Mouse (Mus musculus) forebrain, embryonic 12.5 days (tissue): Measurements from ENCODE around the gene Nrros. TPM values are rescaled to one million over a fixed set of nuclear protein-coding genes. Genes with fewer than 3 reads are reported as not detected.

ENCODE experiments used
- ATAC-seq: fragments of 200-750 bp; cut with Nextera tagmentation; 2 replicates; pipeline ENCODE4 v1.8.0; 2017; ENCODE audit warnings: moderate TSS enrichment; ENCODE audit not compliant: low FRiP score
- H3K27ac ChIP-seq: fragments of 300-500 bp; sonication (generic); 2 replicates; pipeline ENCODE4 v1.5.1; 2016; ENCODE audit warnings: mild to moderate bottlenecking
- H3K27me3 ChIP-seq: fragments of 300-500 bp; sonication (generic); 2 replicates; pipeline ENCODE4 v1.6.1; 2016; ENCODE audit warnings: mild to moderate bottlenecking
- H3K36me3 ChIP-seq: fragments of 300-500 bp; sonication (generic); replicated peaks from 2 replicates; pipeline ENCODE4 v1.6.1; 2016; ENCODE audit warnings: mild to moderate bottlenecking
- H3K4me1 ChIP-seq: fragments of 300-500 bp; sonication (generic); 2 replicates; pipeline ENCODE4 v1.6.1; 2016
- H3K4me2 ChIP-seq: fragments of 300-500 bp; sonication (generic); 2 replicates; pipeline ENCODE4 v1.6.1; 2016; ENCODE audit warnings: mild to moderate bottlenecking, moderate library complexity
- H3K4me3 ChIP-seq: fragments of 300-500 bp; sonication (generic); replicated peaks from 2 replicates; pipeline ENCODE4 v1.5.1; 2016; ENCODE audit warnings: mild to moderate bottlenecking
- H3K9ac ChIP-seq: fragments of 300-500 bp; sonication (generic); 2 replicates; pipeline ENCODE4 v1.6.1; 2016; ENCODE audit warnings: mild to moderate bottlenecking
- H3K9me3 ChIP-seq: fragments of 300-500 bp; sonication (generic); 2 replicates; pipeline ENCODE4 v1.6.1; 2016
- WGBS: fragments of 180-500 bp; shearing (Covaris S2); methylation state at CpG from one replicate; pipeline ENCODE4 v1.1.7; 2016; 5-methylcytosine and 5-hydroxymethylcytosine counted together
- polyA plus RNA-seq: library from polyadenylated mRNA; unstranded; fragments of >200 nt; fragmentation: Nextera tagmentation; extraction: Ambion mirVana; gene quantifications from 2 replicates; pipeline ENCODE4 v1.2.1, GENCODE M21; 2016

Gene Nrros
- polyA plus RNA-seq, 1 experiment from 2014 or later, result 7.4 TPM

- H3K9ac ChIP-seq, result no peak overlapping the region
- H3K9me3 ChIP-seq, result no peaks in the 10 kb centered on the region
- 89% methylated on average over 2 of the region's 2 CpGs for WGBS
- H3K4me1 ChIP-seq, result no peaks in the 10 kb centered on the region
- no peaks in the 10 kb centered on the region for H3K36me3 ChIP-seq
- no peak overlapping the region for H3K4me3 ChIP-seq
- H3K27ac ChIP-seq, result no peak overlapping the region
- H3K4me2 ChIP-seq, result no peak overlapping the region
- H3K27me3 ChIP-seq, result no peaks in the 10 kb centered on the region
- ATAC-seq, result no peak
Measured at GRCm38 (mm10) chr16:32157369-32157768, 8.0 kb downstream of the Nrros start.

GRCm38 (mm10) chr16:32156719-32157118, 8.7 kb downstream of the Nrros start:
- H3K4me3 ChIP-seq, result no peak overlapping the region
- H3K4me1 ChIP-seq, result no peaks in the 10 kb centered on the region
- H3K36me3 ChIP-seq, result no peaks in the 10 kb centered on the region
- H3K4me2 ChIP-seq, result no peak overlapping the region
- no peak overlapping the region for H3K9ac ChIP-seq
- H3K9me3 ChIP-seq, result no peaks in the 10 kb centered on the region
- no peak overlapping the region for H3K27ac ChIP-seq
- no peak for ATAC-seq
- WGBS, result 72% methylated on average over 3 of the region's 3 CpGs
- no peaks in the 10 kb centered on the region for H3K27me3 ChIP-seq

GRCm38 (mm10) chr16:32154437-32154836, 11.0 kb downstream of the Nrros start:
- no peak for ATAC-seq
- Histone ChIP-seq H3K4me2 (no peak overlapping the region), H3K36me3 (no peaks in the 10 kb centered on the region), H3K4me1 (no peaks in the 10 kb centered on the region), H3K27me3 (no peaks in the 10 kb centered on the region), H3K9me3 (no peaks in the 10 kb centered on the region), H3K27ac (peak overlapping the region; percentile 31; the same call in 1 of the 2 replicates), H3K9ac (no peak overlapping the region), H3K4me3 (no peak overlapping the region)
- WGBS, result 88% methylated on average over 13 of the region's 13 CpGs

- Histone ChIP-seq H3K9me3 (no peaks in the 10 kb centered on the region), H3K4me3 (no peak overlapping the region), H3K27me3 (no peaks in the 10 kb centered on the region), H3K4me1 (no peaks in the 10 kb centered on the region), H3K9ac (no peak overlapping the region), H3K4me2 (no peak overlapping the region), H3K36me3 (no peaks in the 10 kb centered on the region), H3K27ac (no peak overlapping the region)
- no peak for ATAC-seq
- WGBS, result 92% methylated on average over 1 of the region's 1 CpGs
Measured at GRCm38 (mm10) chr16:32153976-32154375, 11.4 kb downstream of the Nrros start.

GRCm38 (mm10) chr16:32147589-32148207, 17.7 kb downstream of the Nrros start:
- WGBS, result 62% methylated on average over 12 of the region's 13 CpGs
- Histone ChIP-seq H3K9ac (no peak overlapping the region), H3K36me3 (peaks cover 3% of the 10 kb centered on the region; the same call in 1 of the 2 replicates), H3K9me3 (0 out of 2 replicates have a peak, but pooled peaks cover 4% of the 10 kb centered on the region), H3K27me3 (no peaks in the 10 kb centered on the region), H3K4me1 (no peaks in the 10 kb centered on the region), H3K4me2 (0 out of 2 replicates have a peak overlapping the region, but pooled peaks have one; percentile 25), H3K4me3 (no peak overlapping the region; the same call in 1 of the 2 replicates), H3K27ac (no peak overlapping the region)
- ATAC-seq, result 0 out of 2 replicates have a peak, but pooled peaks have one; percentile 39

GRCm38 (mm10) chr16:32144592-32144991, 20.8 kb downstream of the Nrros start:
- no peaks in the 10 kb centered on the region for H3K27me3 ChIP-seq
- H3K9ac ChIP-seq, result no peak overlapping the region
- no peaks in the 10 kb centered on the region for H3K4me1 ChIP-seq
- H3K4me2 ChIP-seq, result no peak overlapping the region
- H3K36me3 ChIP-seq, result peaks cover 3% of the 10 kb centered on the region; the same call in 1 of the 2 replicates
- H3K27ac ChIP-seq, result no peak overlapping the region
- H3K4me3 ChIP-seq, result no peak overlapping the region
- 0 out of 2 replicates have a peak, but pooled peaks cover 4% of the 10 kb centered on the region for H3K9me3 ChIP-seq
- ATAC-seq, result no peak
- WGBS, result 93% methylated on average over 17 of the region's 17 CpGs

- no peak overlapping the region for H3K9ac ChIP-seq
- no peak overlapping the region for H3K27ac ChIP-seq
- ATAC-seq, result no peak
- 94% methylated on average over 15 of the region's 15 CpGs for WGBS
- no peaks in the 10 kb centered on the region for H3K4me1 ChIP-seq
- no peak overlapping the region for H3K4me3 ChIP-seq
- H3K27me3 ChIP-seq, result no peaks in the 10 kb centered on the region
- H3K36me3 ChIP-seq, result peaks cover 3% of the 10 kb centered on the region; the same call in 1 of the 2 replicates
- no peak overlapping the region for H3K4me2 ChIP-seq
- 0 out of 2 replicates have a peak, but pooled peaks cover 4% of the 10 kb centered on the region for H3K9me3 ChIP-seq
Measured at GRCm38 (mm10) chr16:32143766-32144165, 21.6 kb downstream of the Nrros start.

GRCm38 (mm10) chr16:32138954-32139353, 26.4 kb downstream of the Nrros start:
- Histone ChIP-seq H3K27me3 (no peaks in the 10 kb centered on the region), H3K4me3 (no peak overlapping the region), H3K4me1 (no peaks in the 10 kb centered on the region), H3K4me2 (no peak overlapping the region), H3K9me3 (0 out of 2 replicates have a peak, but pooled peaks cover 4% of the 10 kb centered on the region), H3K9ac (no peak overlapping the region), H3K36me3 (peaks cover 3% of the 10 kb centered on the region; the same call in 1 of the 2 replicates), H3K27ac (no peak overlapping the region)
- 97% methylated on average over 1 of the region's 1 CpGs for WGBS
- no peak for ATAC-seq

GRCm38 (mm10) chr16:32135842-32136357, 29.5 kb downstream of the Nrros start:
- Histone ChIP-seq H3K27ac (no peak overlapping the region), H3K9me3 (no peaks in the 10 kb centered on the region), H3K4me1 (no peaks in the 10 kb centered on the region), H3K4me2 (no peak overlapping the region), H3K27me3 (no peaks in the 10 kb centered on the region), H3K36me3 (no peaks in the 10 kb centered on the region), H3K4me3 (no peak overlapping the region), H3K9ac (no peak overlapping the region)
- 79% methylated on average over 7 of the region's 7 CpGs for WGBS
- ATAC-seq, result no peak

GRCm38 (mm10) chr16:32133148-32133547, 32.2 kb downstream of the Nrros start:
- no peak overlapping the region for H3K4me3 ChIP-seq
- no peaks in the 10 kb centered on the region for H3K9me3 ChIP-seq
- no peak overlapping the region for H3K4me2 ChIP-seq
- no peak overlapping the region for H3K27ac ChIP-seq
- no peak overlapping the region for H3K9ac ChIP-seq
- H3K36me3 ChIP-seq, result no peaks in the 10 kb centered on the region
- ATAC-seq, result no peak
- H3K4me1 ChIP-seq, result no peaks in the 10 kb centered on the region
- WGBS, result 84% methylated on average over 3 of the region's 3 CpGs
- no peaks in the 10 kb centered on the region for H3K27me3 ChIP-seq

GRCm38 (mm10) chr16:32130190-32130826, 35.1 kb downstream of the Nrros start:
- Histone ChIP-seq H3K36me3 (no peaks in the 10 kb centered on the region), H3K9ac (no peak overlapping the region), H3K27me3 (no peaks in the 10 kb centered on the region), H3K9me3 (no peaks in the 10 kb centered on the region), H3K4me2 (no peak overlapping the region), H3K27ac (no peak overlapping the region), H3K4me1 (no peaks in the 10 kb centered on the region), H3K4me3 (no peak overlapping the region)
- WGBS, result 81% methylated on average over 16 of the region's 16 CpGs
- ATAC-seq, result no peak

GRCm38 (mm10) chr16:32129449-32130189, 35.8 kb downstream of the Nrros start:
- Histone ChIP-seq H3K9ac (no peak overlapping the region), H3K4me3 (no peak overlapping the region), H3K4me2 (no peak overlapping the region), H3K9me3 (no peaks in the 10 kb centered on the region), H3K4me1 (no peaks in the 10 kb centered on the region), H3K27ac (no peak overlapping the region), H3K36me3 (no peaks in the 10 kb centered on the region), H3K27me3 (no peaks in the 10 kb centered on the region)
- no peak for ATAC-seq
- 81% methylated on average over 20 of the region's 20 CpGs for WGBS
